Mouse (Mus musculus) neural tube, embryonic 13.5 days (tissue): ENCODE measurements around the gene Rmi2. TPM values are rescaled to one million over a fixed set of nuclear protein-coding genes. Genes with fewer than 3 reads are reported as not detected.
A peak's percentile ranks its signal among the peaks of the same experiment; 100 is the strongest.
"Not testable (repeated sequence)": the region's sequence is repeated elsewhere in the genome, so short reads cannot be mapped to it uniquely, and the experiment has no call there.

ENCODE experiments used
- ATAC-seq: fragments of 200-750 bp; cut with Nextera tagmentation; 2 replicates; pipeline ENCODE4 v1.8.0; 2017; ENCODE audit warnings: low read depth, mild to moderate bottlenecking, moderate TSS enrichment, moderate library complexity
- H3K27ac ChIP-seq: fragments of 300-500 bp; sonication (generic); replicated peaks from 2 replicates; pipeline ENCODE4 v1.5.1; 2015; ENCODE audit warnings: moderate library complexity, mild to moderate bottlenecking, inconsistent platforms
- H3K27me3 ChIP-seq: fragments of 300-500 bp; sonication (generic); 2 replicates; pipeline ENCODE4 v1.6.1; 2015; ENCODE audit warnings: mild to moderate bottlenecking, inconsistent platforms
- H3K36me3 ChIP-seq: fragments of 300-500 bp; sonication (generic); 2 replicates; pipeline ENCODE4 v1.6.1; 2015; ENCODE audit warnings: mild to moderate bottlenecking, inconsistent platforms
- H3K4me1 ChIP-seq: fragments of 300-500 bp; sonication (generic); replicated peaks from 2 replicates; pipeline ENCODE4 v1.6.1; 2015; ENCODE audit warnings: inconsistent platforms
- H3K4me2 ChIP-seq: fragments of 300-500 bp; sonication (generic); 2 replicates; pipeline ENCODE4 v1.6.1; 2015; ENCODE audit warnings: inconsistent platforms, mild to moderate bottlenecking, moderate library complexity
- H3K4me3 ChIP-seq: fragments of 300-500 bp; sonication (generic); 2 replicates; pipeline ENCODE4 v1.5.1; 2015; ENCODE audit warnings: mild to moderate bottlenecking, inconsistent platforms
- H3K9ac ChIP-seq: fragments of 300-500 bp; sonication (generic); 2 replicates; pipeline ENCODE4 v1.6.1; 2015; ENCODE audit warnings: moderate library complexity, mild to moderate bottlenecking, inconsistent platforms
- H3K9me3 ChIP-seq: fragments of 300-500 bp; sonication (generic); 2 replicates; pipeline ENCODE4 v1.6.1; 2016; ENCODE audit warnings: inconsistent platforms
- WGBS: fragments of 180-500 bp; shearing (Covaris S2); methylation state at CpG from one replicate; pipeline ENCODE4 v1.1.7; 2015; 5-methylcytosine and 5-hydroxymethylcytosine counted together
- polyA plus RNA-seq: library from polyadenylated mRNA; unstranded; fragments of >200 nt; fragmentation: Nextera tagmentation; extraction: Ambion mirVana; gene quantifications from 2 replicates; pipeline ENCODE4 v1.2.1, GENCODE M21; 2015

Rmi2 gene
- polyA plus RNA-seq, 1 experiment from 2014 or later: 0.68 TPM

DNA sequence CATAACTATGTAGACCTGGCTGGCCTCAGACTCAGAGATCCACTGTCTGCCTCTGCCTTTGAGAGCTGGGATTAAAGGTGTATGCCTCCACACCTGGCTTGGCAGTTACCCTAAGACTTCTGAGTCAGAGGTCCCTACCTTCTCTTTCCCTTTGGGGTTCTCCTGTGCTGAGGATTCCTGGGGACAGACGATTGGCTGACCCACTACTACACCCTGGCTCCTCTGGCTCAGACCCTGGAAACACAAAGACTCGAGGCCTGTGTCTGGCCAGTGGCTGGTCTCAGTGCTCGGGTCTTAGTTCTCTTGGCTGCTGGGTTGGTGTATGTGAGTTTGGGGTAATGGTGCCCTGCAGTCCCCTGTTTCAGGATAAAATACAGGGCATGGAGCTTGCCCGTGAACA is 16.0 kb downstream of the Rmi2 start:
- Histone ChIP-seq H3K27me3 (no peaks in the 10 kb centered on the region), H3K9ac (no peak overlapping the region), H3K36me3 (no peaks in the 10 kb centered on the region), H3K4me1 (peaks cover 13% of the 10 kb centered on the region; the same call in 1 of the 2 replicates), H3K4me2 (no peak overlapping the region), H3K9me3 (no peaks in the 10 kb centered on the region), H3K27ac (0 out of 2 replicates have a peak overlapping the region, but pooled peaks have one; percentile 23), H3K4me3 (no peak overlapping the region)
- WGBS: 43% methylated on average over 4 of the region's 4 CpGs
- no peak for ATAC-seq

DNA sequence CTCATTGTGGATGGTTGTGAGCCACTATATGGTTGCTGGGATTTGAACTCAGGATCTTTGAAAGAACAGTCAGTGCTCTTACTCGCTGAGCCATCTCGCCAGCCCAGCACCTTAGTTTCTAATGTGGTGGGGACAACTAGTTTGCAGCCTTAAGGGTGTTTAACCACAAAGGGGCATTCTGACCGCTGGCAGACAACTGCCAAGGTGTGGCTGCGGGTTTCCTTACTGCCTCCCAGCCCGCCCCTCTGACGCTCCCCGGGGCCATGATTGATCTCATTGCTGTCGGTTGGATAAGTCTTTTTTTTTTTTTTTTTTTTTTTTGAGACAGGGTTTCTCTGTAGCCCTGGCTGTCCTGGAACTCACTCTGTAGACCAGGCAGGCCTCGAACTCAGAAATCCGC is 17.4 kb downstream of the Rmi2 start:
- not testable (repeated sequence) for H3K4me3 ChIP-seq, H3K27me3 ChIP-seq, H3K9ac ChIP-seq, H3K27ac ChIP-seq, H3K4me2 ChIP-seq, H3K36me3 ChIP-seq, H3K9me3 ChIP-seq, H3K4me1 ChIP-seq, ATAC-seq
- 87% methylated on average over 10 of the region's 10 CpGs for WGBS

DNA sequence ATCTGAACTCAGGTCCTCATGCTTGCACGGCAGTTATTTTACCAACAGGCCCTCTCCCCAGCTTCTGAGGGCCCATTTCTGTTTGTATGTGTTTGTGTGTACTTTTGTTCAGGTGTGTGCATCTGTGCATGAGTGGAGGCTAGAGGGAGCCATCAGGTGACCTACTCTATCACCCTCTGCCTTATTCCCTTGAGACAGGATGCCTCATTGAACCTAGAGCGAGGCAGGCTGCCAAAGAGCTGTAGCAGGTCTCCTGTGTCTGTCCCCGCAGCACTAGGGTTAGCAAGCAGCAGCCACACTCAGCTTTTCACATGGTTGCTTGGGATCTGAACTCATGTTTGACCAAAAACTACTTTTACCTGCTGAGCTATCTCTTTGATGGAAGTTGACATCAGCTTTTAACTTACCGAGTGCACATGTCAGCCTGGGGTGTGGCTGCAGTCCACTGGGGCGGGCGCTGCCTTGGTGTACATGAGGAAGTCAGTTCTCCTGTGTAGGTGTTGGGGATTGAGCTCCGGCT is 24.9 kb downstream of the Rmi2 start:
- Histone ChIP-seq H3K4me2 (no peak overlapping the region), H3K9ac (no peak overlapping the region), H3K4me3 (no peak overlapping the region), H3K27me3 (no peaks in the 10 kb centered on the region), H3K9me3 (no peaks in the 10 kb centered on the region), H3K36me3 (no peaks in the 10 kb centered on the region), H3K27ac (no peak overlapping the region), H3K4me1 (no peaks in the 10 kb centered on the region)
- ATAC-seq: no peak
- 90% methylated on average over 7 of the region's 7 CpGs for WGBS

- WGBS: 78% methylated on average over 3 of the region's 3 CpGs
- Histone ChIP-seq H3K9me3 (no peaks in the 10 kb centered on the region), H3K36me3 (no peaks in the 10 kb centered on the region)
Measured at GRCm38 (mm10) chr16:10861408-10861807, 26.5 kb downstream of the Rmi2 start.

DNA sequence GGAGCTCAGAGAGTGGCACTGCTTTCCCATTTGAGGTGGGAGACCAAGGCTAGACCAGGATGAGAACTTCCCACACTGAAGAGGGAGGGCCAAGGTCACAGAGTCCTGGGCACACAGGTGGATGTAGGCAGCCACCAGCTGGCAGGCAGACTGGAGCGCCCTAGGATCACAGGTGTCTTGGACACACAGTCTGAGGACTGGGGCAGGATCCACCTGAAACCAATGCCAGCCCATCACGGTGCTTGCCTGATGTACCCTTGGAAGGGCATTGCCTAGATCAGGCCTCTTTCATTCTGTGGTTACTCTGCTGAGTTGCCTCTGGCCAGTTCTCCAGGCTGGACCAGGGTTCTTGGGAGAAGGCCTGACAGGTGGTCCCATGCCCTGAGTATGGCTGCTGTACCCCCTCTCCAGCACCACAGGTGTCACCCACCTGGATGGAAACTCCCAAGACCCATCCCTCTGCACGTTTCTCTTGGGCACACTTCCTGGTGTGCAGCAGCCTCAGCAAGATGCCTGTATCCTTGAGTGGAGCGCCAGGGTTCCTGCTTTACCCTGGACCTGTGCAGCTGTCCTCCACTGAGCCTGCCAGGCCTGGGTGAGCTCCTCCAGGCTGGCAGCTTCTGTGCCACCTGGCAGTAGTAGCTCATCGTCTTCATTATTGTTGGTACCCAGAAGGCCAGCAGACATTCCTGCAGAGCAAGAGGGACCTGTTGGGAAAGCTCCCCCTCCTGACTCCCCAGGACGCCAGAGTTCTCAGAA is 30.2 kb downstream of the Rmi2 start:
- WGBS: 84% methylated on average over 6 of the region's 6 CpGs
- ATAC-seq: no peak
- no peak overlapping the region for H3K4me3 ChIP-seq
- H3K27me3 ChIP-seq: no peaks in the 10 kb centered on the region
- H3K4me2 ChIP-seq: no peak overlapping the region
- H3K9me3 ChIP-seq: no peaks in the 10 kb centered on the region
- H3K9ac ChIP-seq: no peak overlapping the region
- no peak overlapping the region for H3K27ac ChIP-seq
- no peaks in the 10 kb centered on the region for H3K4me1 ChIP-seq
- H3K36me3 ChIP-seq: no peaks in the 10 kb centered on the region

More at GRCm38 (mm10) chr16:10861408-10861807, 26.5 kb downstream of the Rmi2 start:
- no peaks in the 10 kb centered on the region for H3K27me3 ChIP-seq
- ATAC-seq: no peak
- no peak overlapping the region for H3K4me2 ChIP-seq
- no peaks in the 10 kb centered on the region for H3K4me1 ChIP-seq
- no peak overlapping the region for H3K9ac ChIP-seq
- H3K27ac ChIP-seq: no peak overlapping the region
- no peak overlapping the region for H3K4me3 ChIP-seq

- H3K27ac ChIP-seq: no peak overlapping the region
- no peaks in the 10 kb centered on the region for H3K36me3 ChIP-seq
- no peak for ATAC-seq
- no peaks in the 10 kb centered on the region for H3K9me3 ChIP-seq
- no peaks in the 10 kb centered on the region for H3K27me3 ChIP-seq
- no peaks in the 10 kb centered on the region for H3K4me1 ChIP-seq
- H3K9ac ChIP-seq: no peak overlapping the region
- H3K4me3 ChIP-seq: no peak overlapping the region
- no peak overlapping the region for H3K4me2 ChIP-seq
Measured at GRCm38 (mm10) chr16:10865592-10865987, 30.7 kb downstream of the Rmi2 start.

DNA sequence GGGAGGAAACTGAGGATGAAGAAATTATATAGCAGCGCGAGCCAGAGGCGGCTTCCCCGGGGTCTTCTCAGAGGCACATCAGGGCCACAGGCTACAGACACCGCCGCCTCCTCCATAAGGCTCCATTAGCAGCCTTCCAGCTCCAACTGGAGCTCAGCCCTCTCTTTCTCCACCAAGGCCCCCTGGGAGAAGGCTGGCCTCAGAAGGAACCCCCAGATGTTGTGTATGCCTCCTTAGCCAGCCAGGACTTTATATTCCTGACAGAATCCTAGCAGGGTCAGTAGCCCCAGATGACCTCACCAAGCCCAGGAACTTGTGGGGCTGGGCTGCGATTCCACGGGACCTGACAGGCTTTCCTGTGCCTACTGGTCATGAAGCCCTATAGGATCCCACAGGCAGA is 32.0 kb downstream of the Rmi2 start:
- Histone ChIP-seq H3K9me3 (no peaks in the 10 kb centered on the region), H3K27ac (no peak overlapping the region), H3K4me2 (no peak overlapping the region), H3K4me1 (peaks cover 3% of the 10 kb centered on the region; the same call in 1 of the 2 replicates), H3K27me3 (no peaks in the 10 kb centered on the region), H3K36me3 (no peaks in the 10 kb centered on the region), H3K4me3 (no peak overlapping the region), H3K9ac (no peak overlapping the region)
- ATAC-seq: no peak
- 84% methylated on average over 8 of the region's 8 CpGs for WGBS

- 94% methylated on average over 2 of the region's 2 CpGs for WGBS
- no peak for ATAC-seq
- H3K36me3 ChIP-seq: no peaks in the 10 kb centered on the region
- peaks cover 3% of the 10 kb centered on the region; the same call in 1 of the 2 replicates for H3K4me1 ChIP-seq
- no peaks in the 10 kb centered on the region for H3K9me3 ChIP-seq
- no peak overlapping the region for H3K4me3 ChIP-seq
- H3K27ac ChIP-seq: no peak overlapping the region
- no peaks in the 10 kb centered on the region for H3K27me3 ChIP-seq
- H3K4me2 ChIP-seq: no peak overlapping the region
- H3K9ac ChIP-seq: no peak overlapping the region
Measured at GRCm38 (mm10) chr16:10867501-10867900, 32.6 kb downstream of the Rmi2 start.

GRCm38 (mm10) chr16:10867904-10868440 is 33.1 kb downstream of the Rmi2 start:
- H3K4me1 ChIP-seq: peaks cover 3% of the 10 kb centered on the region; the same call in 1 of the 2 replicates
- H3K27me3 ChIP-seq: no peaks in the 10 kb centered on the region
- no peak overlapping the region for H3K9ac ChIP-seq
- no peak overlapping the region for H3K27ac ChIP-seq
- no peaks in the 10 kb centered on the region for H3K9me3 ChIP-seq
- H3K4me3 ChIP-seq: no peak overlapping the region
- H3K4me2 ChIP-seq: no peak overlapping the region
- 43% methylated on average over 11 of the region's 11 CpGs for WGBS
- ATAC-seq: no peak
- no peaks in the 10 kb centered on the region for H3K36me3 ChIP-seq

- Histone ChIP-seq H3K4me2 (no peak overlapping the region), H3K27ac (no peak overlapping the region), H3K9me3 (no peaks in the 10 kb centered on the region), H3K4me3 (no peak overlapping the region), H3K4me1 (peaks cover 7% of the 10 kb centered on the region), H3K36me3 (no peaks in the 10 kb centered on the region), H3K9ac (no peak overlapping the region), H3K27me3 (no peaks in the 10 kb centered on the region)
- no peak for ATAC-seq
- WGBS: 78% methylated on average over 4 of the region's 4 CpGs
Measured at GRCm38 (mm10) chr16:10870969-10871368, 36.1 kb downstream of the Rmi2 start.

- ATAC-seq: no peak
- Histone ChIP-seq H3K9ac (no peak overlapping the region), H3K4me1 (peaks cover 7% of the 10 kb centered on the region), H3K36me3 (no peaks in the 10 kb centered on the region), H3K27ac (no peak overlapping the region), H3K4me2 (no peak overlapping the region), H3K4me3 (no peak overlapping the region), H3K9me3 (no peaks in the 10 kb centered on the region), H3K27me3 (no peaks in the 10 kb centered on the region)
- WGBS: 72% methylated on average over 4 of the region's 4 CpGs
Measured at GRCm38 (mm10) chr16:10872825-10873360, 38.0 kb downstream of the Rmi2 start.

- Histone ChIP-seq H3K36me3 (no peaks in the 10 kb centered on the region), H3K9me3 (no peaks in the 10 kb centered on the region), H3K4me2 (no peak overlapping the region), H3K4me1 (peaks cover 7% of the 10 kb centered on the region), H3K9ac (no peak overlapping the region), H3K27ac (no peak overlapping the region), H3K27me3 (no peaks in the 10 kb centered on the region), H3K4me3 (no peak overlapping the region)
- ATAC-seq: peak; percentile 59
- WGBS: 5% methylated on average over 5 of the region's 5 CpGs
Measured at GRCm38 (mm10) chr16:10873654-10874053, 38.8 kb downstream of the Rmi2 start.
